Mouse (Mus musculus) frontal cortex, adult 2 months (tissue): ENCODE measurements around the gene Dhrs1. TPM values are rescaled to one million over a fixed set of nuclear protein-coding genes. Genes with fewer than 3 reads are reported as not detected.

Experiments
- polyA plus RNA-seq: library from polyadenylated mRNA; depleted of rRNA; stranded (reverse); fragments of >200 nt; gene quantifications from 2 replicates; pipeline ENCODE4 v1.2.3, GENCODE M21; 2012; rRNA removed

The Dhrs1 gene
- polyA plus RNA-seq, 1 experiment = 111 TPM

Other genes with a start within 250 kb of the Dhrs1 start
- gene Cpne6, start 235.2 kb downstream of the Dhrs1 start, polyA plus RNA-seq = 512 and 532 TPM in 2 replicates
- 0.69 and 0.82 TPM in 2 replicates for gene Nrl, start 220.7 kb downstream of the Dhrs1 start, polyA plus RNA-seq
- gene Pck2, start 205.4 kb downstream of the Dhrs1 start, polyA plus RNA-seq = 30.5 and 36.9 TPM in 2 replicates
- 107 and 128 TPM in 2 replicates for gene Dcaf11, start 185.7 kb downstream of the Dhrs1 start, polyA plus RNA-seq
- gene A730061H03Rik, start 185.3 kb downstream of the Dhrs1 start, polyA plus RNA-seq = 1.3 and 1.7 TPM in 2 replicates
- 0.11 TPM in 1 of 2 replicates, not detected in the other for gene Fitm1, start 170.1 kb downstream of the Dhrs1 start, polyA plus RNA-seq
- gene Psme1, start 167.6 kb downstream of the Dhrs1 start, polyA plus RNA-seq = 62.6 and 82.8 TPM in 2 replicates
- gene Emc9, start 160.4 kb downstream of the Dhrs1 start, polyA plus RNA-seq = 56.3 and 58.2 TPM in 2 replicates
- 43.2 and 46.9 TPM in 2 replicates for gene Psme2, start 154.6 kb downstream of the Dhrs1 start, polyA plus RNA-seq
- gene Rnf31, start 154.0 kb downstream of the Dhrs1 start, polyA plus RNA-seq = 24.2 TPM in 2 replicates
- gene Irf9, start 142.1 kb downstream of the Dhrs1 start, polyA plus RNA-seq = 19.1 and 22.9 TPM in 2 replicates
- gene Rec8, start 127.7 kb downstream of the Dhrs1 start, polyA plus RNA-seq = 17.2 and 22.6 TPM in 2 replicates
- gene Ipo4, start 109.7 kb downstream of the Dhrs1 start, polyA plus RNA-seq = 139 and 152 TPM in 2 replicates
- 4.3 and 6.2 TPM in 2 replicates for gene Gm49378, start 107.8 kb downstream of the Dhrs1 start, polyA plus RNA-seq
- gene Tm9sf1, start 101.9 kb downstream of the Dhrs1 start, polyA plus RNA-seq = 33.0 and 38.5 TPM in 2 replicates
- 0.78 and 1.2 TPM in 2 replicates for gene Tssk4, start 95.5 kb downstream of the Dhrs1 start, polyA plus RNA-seq
- 46.0 and 46.7 TPM in 2 replicates for gene Mdp1, start 85.2 kb downstream of the Dhrs1 start, polyA plus RNA-seq
- 30.6 and 33.0 TPM in 2 replicates for gene Gmpr2, start 73.7 kb downstream of the Dhrs1 start, polyA plus RNA-seq
- gene Nedd8, start 73.6 kb downstream of the Dhrs1 start, polyA plus RNA-seq = 351 and 383 TPM in 2 replicates
- 19.2 and 21.7 TPM in 2 replicates for gene Tinf2, start 63.9 kb downstream of the Dhrs1 start, polyA plus RNA-seq
- gene Tgm1, start 31.8 kb downstream of the Dhrs1 start, polyA plus RNA-seq = 0.14 and 0.21 TPM in 2 replicates
- gene Rabggta, start 23.4 kb downstream of the Dhrs1 start, polyA plus RNA-seq = 60.7 and 64.3 TPM in 2 replicates
- gene Nop9, start within 50 bp of the Dhrs1 start, polyA plus RNA-seq = 8.9 and 9.0 TPM in 2 replicates
- 15.6 and 18.7 TPM in 2 replicates for gene Cideb, start 12.8 kb upstream of the Dhrs1 start, polyA plus RNA-seq
- gene Ltb4r2, start 15.7 kb upstream of the Dhrs1 start, polyA plus RNA-seq = 0.18 and 0.19 TPM in 2 replicates
- gene Ltb4r1, start 20.3 kb upstream of the Dhrs1 start, polyA plus RNA-seq = 0.11 and 0.14 TPM in 2 replicates
- 4.0 and 4.3 TPM in 2 replicates for gene Adcy4, start 38.4 kb upstream of the Dhrs1 start, polyA plus RNA-seq
- 0.67 and 0.68 TPM in 2 replicates for gene Ripk3, start 43.2 kb upstream of the Dhrs1 start, polyA plus RNA-seq
- 1.5 and 2.7 TPM in 2 replicates for gene Nfatc4, start 77.5 kb upstream of the Dhrs1 start, polyA plus RNA-seq
- 3.8 and 4.3 TPM in 2 replicates for gene Nynrin, start 108.3 kb upstream of the Dhrs1 start, polyA plus RNA-seq
- 0.25 and 0.26 TPM in 2 replicates for gene Cbln3, start 138.7 kb upstream of the Dhrs1 start, polyA plus RNA-seq
- gene Khnyn, start 139.3 kb upstream of the Dhrs1 start, polyA plus RNA-seq = 10.3 and 12.2 TPM in 2 replicates
- 122 and 128 TPM in 2 replicates for gene Sdr39u1, start 154.6 kb upstream of the Dhrs1 start, polyA plus RNA-seq
- gene Cma1, start 199.0 kb upstream of the Dhrs1 start, polyA plus RNA-seq = 0.08 and 0.11 TPM in 2 replicates
- not detected in 2 replicates for gene Cma2, start 205.3 kb upstream of the Dhrs1 start, polyA plus RNA-seq